8 mouse cellular contexts compared by ENCODE assay signal in genomic region chr14:79503371-79504075, GRCm38 (mm10). TPM values are rescaled to one million over a fixed set of nuclear protein-coding genes. Genes with fewer than 3 reads are reported as not detected.
DNase-seq lines count a peak whose midpoint lies in the region; ATAC-seq and TF ChIP-seq lines count a peak whose summit lies in the region.

No protein-coding gene starts in this region.

- H3K27me3 ChIP-seq in heart, adult 2 months (ENCODE audit: control insufficient read depth, insufficient read depth, low read length) = no peaks in the 10 kb centered on the region
- H3K27me3 ChIP-seq in liver, embryonic 15.5 days = no peaks in the 10 kb centered on the region
- no peaks in the 10 kb centered on the region for H3K27me3 ChIP-seq in forebrain, embryonic 13.5 days
- no peaks in the 10 kb centered on the region for H3K27me3 ChIP-seq in cerebellum, adult 2 months (ENCODE audit: control insufficient read depth, insufficient read depth, low read length)

- intact Hi-C loops in heart, adult 2 months (cut with DNase I) = loop anchor here (1.0 kb wide), 1 partner anchor 17 kb away; no protein-coding TSS in a partner anchor
- intact Hi-C loops in heart, postnatal 10 days (cut with DNase I) = no loop called here
- intact Hi-C loops in heart, postnatal 14 days (cut with DNase I) = no loop called here

- no peak overlapping the region for H3K4me3 ChIP-seq in heart, adult 2 months
- no peak overlapping the region for H3K4me3 ChIP-seq in liver, embryonic 15.5 days (replicated peaks)
- no peak overlapping the region for H3K4me3 ChIP-seq in forebrain, embryonic 13.5 days
- H3K4me3 ChIP-seq in cerebellum, adult 2 months (replicated peaks; ENCODE audit: insufficient read depth, low read depth, low read length) = no peak overlapping the region

- H3K9ac ChIP-seq in heart, adult 2 months (ENCODE audit: low read depth, low read length) = no peak overlapping the region
- no peak overlapping the region for H3K9ac ChIP-seq in liver, embryonic 15.5 days
- H3K9ac ChIP-seq in forebrain, embryonic 13.5 days = no peak overlapping the region

- H3K79me2 ChIP-seq in heart, adult 2 months (replicated peaks; ENCODE audit: control insufficient read depth, insufficient read depth, low read length) = peaks cover 14% of the 10 kb centered on the region

- no peak overlapping the region for H3K4me2 ChIP-seq in liver, embryonic 15.5 days
- H3K4me2 ChIP-seq in forebrain, embryonic 13.5 days = no peak overlapping the region

- H3K9me3 ChIP-seq in liver, embryonic 15.5 days (replicated peaks) = no peaks in the 10 kb centered on the region
- H3K9me3 ChIP-seq in forebrain, embryonic 13.5 days (replicated peaks) = no peaks in the 10 kb centered on the region

- no peak for TF ChIP-seq EP300 in heart, adult 2 months (IDR thresholded peaks at IDR 0.05; ENCODE audit: insufficient read depth, low read depth, low read length)

- H3K4me1 ChIP-seq in heart, adult 2 months (ENCODE audit: control insufficient read depth, insufficient read depth, low read length) = peaks cover 24% of the 10 kb centered on the region
- peaks cover 87% of the 10 kb centered on the region for H3K4me1 ChIP-seq in liver, embryonic 15.5 days (replicated peaks)
- H3K4me1 ChIP-seq in forebrain, embryonic 13.5 days = no peaks in the 10 kb centered on the region
- H3K4me1 ChIP-seq in cerebellum, adult 2 months (ENCODE audit: control insufficient read depth, insufficient read depth, low read length) = no peaks in the 10 kb centered on the region

- H3K36me3 ChIP-seq in heart, adult 2 months (ENCODE audit: control insufficient read depth, insufficient read depth, low read length) = peaks cover 24% of the 10 kb centered on the region
- peaks cover 12% of the 10 kb centered on the region for H3K36me3 ChIP-seq in liver, embryonic 15.5 days (replicated peaks)
- no peaks in the 10 kb centered on the region for H3K36me3 ChIP-seq in forebrain, embryonic 13.5 days (ENCODE audit: poor library complexity, severe bottlenecking)

- TF ChIP-seq CTCF in heart, adult 2 months (IDR thresholded peaks at IDR 0.05) = peak; percentile 33; the same call in 1 of the 2 replicates
- TF ChIP-seq CTCF in cerebellum, adult 2 months (IDR thresholded peaks at IDR 0.05; ENCODE audit: borderline replicate concordance, insufficient read depth, low read depth, low read length) = no peak

- 18% methylated on average over 5 of the region's 5 CpGs for WGBS in heart, adult 2 months
- WGBS in liver, embryonic 15.5 days (ENCODE audit: insufficient replicate concordance) = 64% methylated on average over 5 of the region's 5 CpGs
- 62% methylated on average over 5 of the region's 5 CpGs for WGBS in forebrain, embryonic 13.5 days
- WGBS in cerebellum, adult 2 months = 39% methylated on average over 5 of the region's 5 CpGs

- ATAC-seq in liver, embryonic 15.5 days (ENCODE audit: insufficient read depth) = no peak
- no peak for ATAC-seq in forebrain, embryonic 13.5 days
- ATAC-seq in megakaryocyte-erythroid progenitor cell, adult 5-6 weeks (replicated peaks; ENCODE audit: low FRiP score, low TSS enrichment, poor library complexity, severe bottlenecking) = no peak

- no peak for TF ChIP-seq POLR2A in heart, adult 2 months (IDR thresholded peaks at IDR 0.05; ENCODE audit: insufficient read depth, low read depth, low read length)
- TF ChIP-seq POLR2A in cerebellum, adult 2 months (IDR thresholded peaks at IDR 0.05; ENCODE audit: borderline replicate concordance, insufficient read depth, low read length) = no peak

- DNase-seq in heart, adult 2 months = peak; percentile 61 to 63
- DNase-seq in heart, postnatal 10 days = no peak
- peak; percentile 62 for DNase-seq in MN1 (ENCODE audit: low spot score)
- DNase-seq in heart, postnatal 14 days = peak; percentile 44 to 52
- no peak for DNase-seq in cerebellum, adult 2 months

- H3K27ac ChIP-seq in heart, adult 2 months = peak overlapping the region; percentile 57
- peak overlapping the region; percentile 53 for H3K27ac ChIP-seq in liver, embryonic 15.5 days (replicated peaks)
- H3K27ac ChIP-seq in forebrain, embryonic 13.5 days = no peak overlapping the region
- H3K27ac ChIP-seq in cerebellum, adult 2 months (ENCODE audit: insufficient read depth, low read length) = no peak overlapping the region

RNA-seq across cellular contexts. Expression of gene Wbp4, which starts 22.2 kb away (rescaled TPM):
- total RNA-seq in heart, adult 2 months (2021) = 10 to 100 TPM; 22.0 to 22.7 TPM
- 3.7 and 7.0 TPM in 2 replicates for polyA plus RNA-seq in heart, adult 2 months (2012; rRNA removed)
- 10 to 100 TPM; 22.8 to 24.8 TPM for total RNA-seq in heart, postnatal 10 days (2021)
- 10 to 100 TPM; 19.8 to 21.8 TPM for total RNA-seq in heart, postnatal 14 days (2021)
- 11.2 and 13.5 TPM in 2 replicates for polyA plus RNA-seq in liver, embryonic 15.5 days (2015; fragmentation: Nextera tagmentation; extraction: Ambion mirVana)
- 48.8 and 51.4 TPM in 2 replicates for polyA plus RNA-seq in forebrain, embryonic 13.5 days (2015; fragmentation: Nextera tagmentation; extraction: Ambion mirVana)
- total RNA-seq in megakaryocyte-erythroid progenitor cell, adult 5-6 weeks (2014; fragmentation: Nextera tagmentation) = 26.9 and 33.8 TPM in 2 replicates
- 57.3 and 94.9 TPM in 2 replicates for total RNA-seq in megakaryocyte-erythroid progenitor cell, adult 5-6 weeks (2017)
- polyA plus RNA-seq in cerebellum, adult 2 months (2012; rRNA removed) = 27.8 and 28.4 TPM in 2 replicates

RNA-seq across cellular contexts. Expression of gene Elf1, which starts 22.5 kb away (rescaled TPM):
- 10 to 100 TPM; 13.3 to 13.7 TPM for total RNA-seq in heart, adult 2 months (2021)
- 6.6 and 11.3 TPM in 2 replicates for polyA plus RNA-seq in heart, adult 2 months (2012; rRNA removed)
- total RNA-seq in heart, postnatal 10 days (2021) = 10 to 100 TPM; 21.3 to 23.3 TPM
- total RNA-seq in heart, postnatal 14 days (2021) = 10 to 100 TPM; 20.8 to 21.5 TPM
- 10.7 and 10.9 TPM in 2 replicates for polyA plus RNA-seq in liver, embryonic 15.5 days (2015; fragmentation: Nextera tagmentation; extraction: Ambion mirVana)
- 3.0 and 3.7 TPM in 2 replicates for polyA plus RNA-seq in forebrain, embryonic 13.5 days (2015; fragmentation: Nextera tagmentation; extraction: Ambion mirVana)
- 51.9 and 58.5 TPM in 2 replicates for total RNA-seq in megakaryocyte-erythroid progenitor cell, adult 5-6 weeks (2014; fragmentation: Nextera tagmentation)
- total RNA-seq in megakaryocyte-erythroid progenitor cell, adult 5-6 weeks (2017) = 111 and 178 TPM in 2 replicates
- 3.8 and 4.1 TPM in 2 replicates for polyA plus RNA-seq in cerebellum, adult 2 months (2012; rRNA removed)

RNA-seq across cellular contexts. Expression of gene Kbtbd6, which starts 51.9 kb away (rescaled TPM):
- under 1 TPM; 0.10 to 0.14 TPM for total RNA-seq in heart, adult 2 months (2021)
- polyA plus RNA-seq in heart, adult 2 months (2012; rRNA removed) = 0.08 and 0.20 TPM in 2 replicates
- total RNA-seq in heart, postnatal 10 days (2021) = under 1 TPM; 0.37 to 0.62 TPM
- under 1 TPM; 0.31 to 0.41 TPM for total RNA-seq in heart, postnatal 14 days (2021)
- 3.8 and 4.0 TPM in 2 replicates for polyA plus RNA-seq in liver, embryonic 15.5 days (2015; fragmentation: Nextera tagmentation; extraction: Ambion mirVana)
- polyA plus RNA-seq in forebrain, embryonic 13.5 days (2015; fragmentation: Nextera tagmentation; extraction: Ambion mirVana) = 4.4 and 5.4 TPM in 2 replicates
- total RNA-seq in megakaryocyte-erythroid progenitor cell, adult 5-6 weeks (2014; fragmentation: Nextera tagmentation) = 3.3 and 4.0 TPM in 2 replicates
- 4.4 and 5.1 TPM in 2 replicates for total RNA-seq in megakaryocyte-erythroid progenitor cell, adult 5-6 weeks (2017)
- 0.51 and 0.84 TPM in 2 replicates for polyA plus RNA-seq in cerebellum, adult 2 months (2012; rRNA removed)

Comparison
In these comparisons a context has a peak if more than half of its experiments do, and no peak if none do; other contexts are left out.
1. DNase-seq: peak in heart, adult 2 months (2 of 2), MN1 (single experiment) and heart, postnatal 14 days (2 of 2); none in heart, postnatal 10 days (0 of 2) and cerebellum, adult 2 months (0 of 2).
2. H3K27ac ChIP-seq: peak in heart, adult 2 months (single experiment) and liver, embryonic 15.5 days (single experiment); none in forebrain, embryonic 13.5 days (single experiment) and cerebellum, adult 2 months (single experiment).